Mouse (Mus musculus) ES-E14 (cell line): ENCODE data around the gene Trim29. TPM values are rescaled to one million over a fixed set of nuclear protein-coding genes. Genes with fewer than 3 reads are reported as not detected.

Experiments used
- DNase-seq: peaks from one replicate; pipeline ENCODE4 v3.0.0-alpha.2; 2013; ENCODE audit warnings: low read depth, low spot score
- H3K27ac ChIP-seq: 2 replicates; pipeline ENCODE4 v1.5.1; 2012; ENCODE audit warnings: low read depth, mild to moderate bottlenecking, low read length, moderate library complexity, mixed read lengths; ENCODE audit not compliant: poor library complexity, insufficient read depth, severe bottlenecking
- H3K36me3 ChIP-seq: 2 replicates; pipeline ENCODE4 v1.6.1; 2012; ENCODE audit warnings: mild to moderate bottlenecking, low read length, moderate library complexity, mixed read lengths; ENCODE audit not compliant: control insufficient read depth, poor library complexity, insufficient read depth, severe bottlenecking
- H3K4me1 ChIP-seq, 2 experiments: fragments of 150-350 bp in 1 of 2; sonication (generic) in 1 of 2; 2 replicates each; pipeline ENCODE4 v1.6.1; 2012; ENCODE audit warnings: low read length in 2 of 2, mild to moderate bottlenecking in 1 of 2, mixed read lengths in 1 of 2; ENCODE audit not compliant: control insufficient read depth in 2 of 2, insufficient read depth in 2 of 2, poor library complexity in 1 of 2
- H3K4me3 ChIP-seq, 2 experiments: fragments of 150-350 bp in 1 of 2; sonication (generic) in 1 of 2; 2 replicates each; pipeline ENCODE4 v1.5.1; 2012; ENCODE audit warnings: low read length in 2 of 2, low read depth in 1 of 2, mild to moderate bottlenecking in 1 of 2, mixed read lengths in 1 of 2; ENCODE audit not compliant: insufficient read depth in 1 of 2, poor library complexity in 1 of 2, severe bottlenecking in 1 of 2
- H3K9ac ChIP-seq: 2 replicates; pipeline ENCODE4 v1.6.1; 2012; ENCODE audit warnings: low read depth, mild to moderate bottlenecking, low read length, mixed read lengths; ENCODE audit not compliant: poor library complexity, insufficient read depth, severe bottlenecking
- H3K9me3 ChIP-seq: fragments of 150-350 bp; sonication (generic); 2 replicates; pipeline ENCODE4 v1.6.1; 2012; ENCODE audit warnings: low read depth, mild to moderate bottlenecking, low read length; ENCODE audit not compliant: control insufficient read depth, insufficient read depth
- CHD2 ChIP-seq: IDR thresholded peaks from 2 replicates; pipeline ENCODE4 v1.6.1; 2014; ENCODE audit warnings: mild to moderate bottlenecking, low read depth, low read length, inconsistent platforms
- HCFC1 ChIP-seq: IDR thresholded peaks from 2 replicates; pipeline ENCODE4 v1.6.1; 2012; ENCODE audit warnings: low read length, inconsistent platforms, borderline replicate concordance; ENCODE audit not compliant: insufficient read depth
- MAFK ChIP-seq: IDR thresholded peaks from 2 replicates; pipeline ENCODE4 v1.6.1; 2014; ENCODE audit warnings: mild to moderate bottlenecking, low read depth, low read length, inconsistent platforms; ENCODE audit not compliant: insufficient read depth
- ZC3H11A ChIP-seq: IDR thresholded peaks from 2 replicates; pipeline ENCODE4 v1.6.1; 2012; ENCODE audit warnings: low read depth, mild to moderate bottlenecking, inconsistent platforms, low read length, borderline replicate concordance
- ZNF384 ChIP-seq: IDR thresholded peaks from 2 replicates; pipeline ENCODE4 v1.6.1; 2012; ENCODE audit warnings: low read depth, low read length, inconsistent platforms
- in situ Hi-C, 2 experiments: fragments of 600-800 bp; cut with MboI; formaldehyde crosslinking; loops; one replicate each; pipeline ENCODE4 v1.15.1; 2025; ENCODE audit warnings: low sequenced_read_pairs in 2 of 2, inconsistent platforms in 1 of 2; ENCODE audit not compliant: unreplicated experiment in 2 of 2
- total RNA-seq: library from RNA; depleted of rRNA; stranded (reverse); fragments of 300-350 nt; gene quantifications from 2 replicates; pipeline ENCODE4 v1.2.3, GENCODE M21; 2012

The Trim29 gene
- total RNA-seq, 1 experiment = 0.22 TPM

DNA sequence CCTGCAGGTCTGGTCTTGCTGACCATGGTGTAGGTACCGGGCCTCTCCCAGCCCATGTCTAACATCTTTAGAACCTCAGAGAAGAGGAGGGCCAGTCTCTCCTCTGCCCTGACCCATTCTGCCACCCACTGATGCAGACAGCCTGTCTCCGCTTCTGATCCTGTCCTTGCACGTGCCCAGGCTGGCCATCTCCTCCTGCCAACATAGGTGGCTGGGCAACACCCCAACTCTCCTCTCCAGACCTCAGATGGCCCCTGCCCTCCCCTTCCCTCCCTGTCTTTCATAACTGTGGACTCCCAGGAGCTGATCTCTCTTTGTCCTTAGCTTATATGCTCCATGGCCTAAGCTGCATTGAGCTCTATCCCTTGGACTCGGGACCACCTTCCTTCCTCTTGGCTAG is 5.8 kb downstream of the Trim29 start:
- peaks cover 0 to 8% of the 10 kb centered on the region in 2 experiments; a peak in 2 of 4 replicates for H3K4me1 ChIP-seq
- no peak overlapping the region for H3K9ac ChIP-seq
- H3K27ac ChIP-seq = no peak overlapping the region
- TF ChIP-seq ZC3H11A (no peak), HCFC1 (no peak), CHD2 (no peak), ZNF384 (no peak), MAFK (no peak)
- no peaks in the 10 kb centered on the region for H3K36me3 ChIP-seq
- H3K4me3 ChIP-seq = no peak overlapping the region
- no peaks in the 10 kb centered on the region for H3K9me3 ChIP-seq
- DNase-seq = no peak
- in situ Hi-C loops = no loop called here

DNA sequence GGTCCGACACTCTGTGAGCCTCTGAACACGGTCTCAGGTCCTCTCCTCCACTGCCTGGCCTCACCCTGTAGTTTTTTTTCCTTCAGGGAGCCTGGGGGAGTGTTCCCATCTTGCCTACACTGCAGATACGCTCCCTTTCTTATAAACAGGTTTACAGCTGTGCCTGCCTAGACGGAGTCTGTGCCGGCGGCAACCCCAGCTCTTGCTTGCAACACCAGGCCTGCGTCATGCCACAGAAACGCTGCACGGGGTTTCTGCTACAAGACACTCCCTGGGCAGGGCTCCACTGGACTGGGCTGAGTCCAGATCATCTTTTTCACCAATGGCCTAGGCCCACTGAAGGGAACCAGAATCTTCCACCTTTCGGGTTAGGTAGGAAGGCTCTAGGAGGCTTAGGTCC is 8.0 kb downstream of the Trim29 start:
- Histone ChIP-seq H3K4me3 (no peak overlapping the region), H3K36me3 (no peaks in the 10 kb centered on the region), H3K9me3 (no peaks in the 10 kb centered on the region), H3K9ac (no peak overlapping the region), H3K27ac (no peak overlapping the region), H3K4me1 (0 out of 4 replicates have a peak, but pooled peaks cover 0 to 6% of the 10 kb centered on the region in 2 experiments)
- DNase-seq = no peak
- in situ Hi-C loops = no loop called here
- no peak for TF ChIP-seq HCFC1
- TF ChIP-seq ZNF384 = no peak
- no peak for TF ChIP-seq ZC3H11A
- TF ChIP-seq CHD2 = no peak
- no peak for TF ChIP-seq MAFK

DNA sequence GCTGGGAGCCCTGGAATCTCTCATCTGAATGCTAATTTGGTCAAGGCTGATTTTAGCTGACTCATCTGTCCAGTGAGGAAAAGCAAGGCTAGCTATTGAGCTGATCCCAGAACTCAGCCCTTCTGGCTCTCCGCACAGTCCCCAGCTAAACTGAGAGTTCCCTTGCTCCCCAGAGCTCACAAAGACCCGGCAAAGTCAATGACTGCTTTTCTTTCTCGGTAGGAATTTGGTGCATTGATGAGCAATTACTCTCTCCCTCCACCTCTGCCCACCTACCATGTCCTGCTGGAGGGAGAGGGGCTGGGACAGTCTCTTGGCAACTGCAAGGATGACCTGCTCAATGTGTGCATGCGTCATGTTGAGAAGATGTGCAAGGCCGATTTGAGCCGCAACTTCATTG is 11.3 kb downstream of the Trim29 start:
- Histone ChIP-seq H3K9me3 (no peaks in the 10 kb centered on the region), H3K4me3 (no peak overlapping the region), H3K9ac (no peak overlapping the region), H3K4me1 (no peaks in the 10 kb centered on the region), H3K36me3 (no peaks in the 10 kb centered on the region), H3K27ac (no peak overlapping the region)
- TF ChIP-seq ZNF384 = no peak
- no peak for TF ChIP-seq ZC3H11A
- no peak for TF ChIP-seq MAFK
- no peak for TF ChIP-seq CHD2
- no peak for TF ChIP-seq HCFC1
- in situ Hi-C loops = no loop called here
- no peak for DNase-seq

DNA sequence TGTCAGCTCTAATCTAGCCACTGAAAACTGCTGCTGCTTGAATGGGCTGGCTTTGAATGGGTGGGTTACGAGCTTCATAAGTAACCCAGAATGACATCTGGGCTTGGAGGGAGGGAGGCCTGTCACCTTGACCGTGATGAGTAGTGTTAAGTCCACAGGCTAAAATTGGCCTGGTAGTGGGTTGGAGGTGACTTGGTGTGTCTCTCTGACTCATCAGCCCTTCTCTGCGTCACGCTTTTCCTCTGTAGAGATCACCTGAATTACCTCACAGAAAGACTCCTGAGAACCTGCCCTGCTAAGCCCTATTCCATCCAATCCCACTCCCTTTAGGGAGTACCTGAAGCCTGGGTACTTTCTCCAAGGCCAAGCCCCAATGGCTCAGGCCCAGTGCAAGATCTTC is 12.0 kb downstream of the Trim29 start:
- Histone ChIP-seq H3K9me3 (no peaks in the 10 kb centered on the region), H3K9ac (no peak overlapping the region), H3K4me1 (no peaks in the 10 kb centered on the region), H3K36me3 (no peaks in the 10 kb centered on the region), H3K4me3 (no peak overlapping the region), H3K27ac (no peak overlapping the region)
- no peak for DNase-seq
- TF ChIP-seq HCFC1 (no peak), MAFK (no peak), ZC3H11A (no peak), CHD2 (no peak), ZNF384 (no peak)
- in situ Hi-C loops = no loop called here

DNA sequence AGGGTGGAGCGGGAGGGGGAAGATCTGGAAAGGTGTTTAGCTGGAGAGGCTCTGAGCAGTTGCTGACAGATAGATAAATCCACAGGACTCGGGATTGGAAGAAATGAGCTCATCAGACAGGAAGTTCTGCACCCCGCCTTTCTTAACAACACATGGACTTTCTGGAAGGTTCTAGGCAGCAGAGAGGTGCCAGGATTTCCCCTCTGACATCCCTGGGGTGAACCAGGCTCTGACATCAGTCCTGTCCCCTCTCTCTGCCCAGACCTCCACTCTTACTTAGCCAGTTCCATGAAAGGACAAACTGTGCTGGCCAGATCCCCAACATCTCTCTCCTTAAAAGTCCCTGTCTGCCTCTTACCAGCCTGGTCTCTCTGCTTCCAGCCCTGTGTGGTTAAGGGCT is 14.8 kb downstream of the Trim29 start:
- DNase-seq = no peak
- no peak overlapping the region for H3K9ac ChIP-seq
- in situ Hi-C loops = loop anchor here (25.0 kb wide), 1 partner anchor 637 kb away; no protein-coding TSS in a partner anchor
- H3K4me1 ChIP-seq = no peaks in the 10 kb centered on the region
- no peak overlapping the region for H3K27ac ChIP-seq
- no peak overlapping the region for H3K4me3 ChIP-seq
- H3K36me3 ChIP-seq = no peaks in the 10 kb centered on the region
- TF ChIP-seq CHD2 (no peak), MAFK (no peak), ZNF384 (no peak), ZC3H11A (no peak), HCFC1 (no peak)
- no peaks in the 10 kb centered on the region for H3K9me3 ChIP-seq
